Mouse (Mus musculus): Measurements from ENCODE around the gene 1700012B07Rik.

The 1700012B07Rik gene

GRCm38 (mm10) chr11:109745210-109745609, 82.6 kb downstream of the 1700012B07Rik start:
- DNase-seq = no peak

- no peak for DNase-seq
Observed at GRCm38 (mm10) chr11:109737967-109738366, 89.9 kb downstream of the 1700012B07Rik start.
